Mouse (Mus musculus) lung, adult 2 months (tissue): Measurements from ENCODE around the gene Crim1.

ENCODE experiments used
- CTCF ChIP-seq: fragments of 200-500 bp; IDR thresholded peaks from 2 replicates; pipeline ENCODE4 v1.5.1; 2011; ENCODE audit warnings: mild to moderate bottlenecking, low read length, control low read depth; ENCODE audit not compliant: insufficient read depth
- POLR2A ChIP-seq: fragments of 200-500 bp; IDR thresholded peaks from 2 replicates; pipeline ENCODE4 v1.6.1; 2011; ENCODE audit warnings: low read depth, mild to moderate bottlenecking, control low read depth, low read length, borderline replicate concordance; ENCODE audit errors: extremely low read depth

DNA sequence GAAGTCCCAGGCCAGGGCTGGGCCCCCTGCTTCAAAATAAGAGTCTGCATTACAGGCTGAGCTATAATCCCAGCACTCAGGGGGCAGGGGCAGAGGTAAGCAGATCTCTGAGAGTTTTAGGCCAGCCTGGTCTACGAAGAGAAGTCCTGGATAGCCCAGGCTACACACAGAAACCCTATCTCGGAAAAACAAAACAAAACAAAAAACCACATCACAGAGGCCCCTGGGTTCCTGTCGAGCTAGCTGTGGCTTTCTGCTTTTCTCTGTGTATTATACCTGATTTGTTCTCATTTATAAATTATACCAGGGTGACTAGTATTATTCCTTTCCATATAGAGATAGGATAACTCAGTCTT is 152.4 kb downstream of the Crim1 start:
- TF ChIP-seq CTCF, result no peak
- TF ChIP-seq POLR2A, result no peak
